Mouse (Mus musculus) CD8-positive naive resting alpha-beta T cell, adult 2 months (primary cell): ENCODE results near the gene Ndufv1.
"Not testable (repeated sequence)": the region's sequence is repeated elsewhere in the genome, so short reads cannot be mapped to it uniquely, and the experiment has no call there.

Source experiments
- DNase-seq, 2 experiments: peaks; one replicate each; pipeline ENCODE4 v3.0.0; 2022; ENCODE audit warnings: low read depth in 2 of 2, low spot score in 2 of 2

Gene Ndufv1

GRCm38 (mm10) chr19:4044109-4044508 is 31.5 kb upstream of the Ndufv1 start:
- DNase-seq, result not testable (repeated sequence)

GRCm38 (mm10) chr19:4042124-4042523 is 29.5 kb upstream of the Ndufv1 start:
- no peak for DNase-seq

DNA sequence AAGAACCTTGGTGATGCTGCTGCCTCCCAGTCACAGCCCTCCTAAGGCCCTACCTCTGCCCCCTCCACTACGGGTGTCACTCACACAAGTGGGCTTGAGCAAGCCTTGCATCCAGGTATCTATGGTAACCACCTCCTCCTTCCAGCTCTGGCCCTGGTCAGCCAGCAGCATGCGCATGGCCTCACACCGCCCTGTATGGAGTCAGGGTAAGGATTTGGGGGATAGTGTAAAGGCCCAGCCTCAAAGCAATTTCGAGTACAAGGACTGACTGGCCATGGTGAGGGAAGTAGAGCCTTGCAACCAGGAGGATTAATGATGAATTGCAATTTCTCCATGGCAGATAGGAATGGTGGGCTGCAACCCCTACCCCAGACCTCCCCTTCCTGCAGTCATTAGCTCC is 28.9 kb upstream of the Ndufv1 start:
- DNase-seq, result not testable (repeated sequence)

DNA sequence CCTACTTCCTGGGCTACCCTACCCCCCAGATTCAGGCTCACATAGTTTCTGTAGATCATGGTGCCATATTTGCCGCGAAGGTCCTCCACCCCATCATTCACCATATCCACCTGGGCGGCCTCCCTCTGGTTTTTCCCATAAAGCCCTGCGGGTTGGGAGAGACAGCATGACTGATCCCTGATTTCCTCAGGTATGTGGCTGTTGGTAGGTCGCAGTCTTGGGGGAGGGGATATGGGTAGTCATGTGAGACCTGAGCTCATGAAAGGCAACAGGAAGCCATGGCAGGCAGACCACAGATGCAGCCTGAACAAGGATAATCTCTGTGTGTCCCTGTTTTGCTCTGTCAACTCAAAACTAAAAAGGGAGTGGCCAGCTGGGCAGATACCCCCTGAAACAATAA is 28.3 kb upstream of the Ndufv1 start:
- DNase-seq, result not testable (repeated sequence)

DNA sequence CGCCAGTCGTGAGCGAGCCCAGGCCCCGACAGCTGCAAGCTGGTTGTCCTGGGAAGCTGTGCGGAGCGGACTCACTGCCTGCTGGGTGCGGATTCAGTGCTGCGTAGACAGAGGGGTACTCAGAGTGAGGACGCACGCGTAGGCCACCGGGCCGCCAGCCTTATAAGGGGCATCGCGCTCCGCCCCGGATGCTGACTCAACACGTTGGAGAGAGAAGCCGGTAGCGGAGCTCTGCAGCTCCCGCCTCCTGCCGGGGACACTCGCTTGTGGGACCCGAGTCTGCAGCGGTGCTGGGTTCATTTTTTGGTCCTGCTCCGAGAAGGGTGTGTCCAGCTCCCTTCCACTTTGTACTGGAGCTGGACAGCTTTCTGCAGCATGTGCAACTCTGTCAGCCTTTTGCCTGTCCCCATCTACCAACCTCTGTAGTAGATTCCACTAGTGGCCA is 25.2 kb upstream of the Ndufv1 start, which contains the start of gene Gstp1:
TSS of gene Gstp1 (minus strand) at position 198 of the 445 bp plus-strand sequence.
- DNase-seq, result peak; percentile 77 to 78

DNA sequence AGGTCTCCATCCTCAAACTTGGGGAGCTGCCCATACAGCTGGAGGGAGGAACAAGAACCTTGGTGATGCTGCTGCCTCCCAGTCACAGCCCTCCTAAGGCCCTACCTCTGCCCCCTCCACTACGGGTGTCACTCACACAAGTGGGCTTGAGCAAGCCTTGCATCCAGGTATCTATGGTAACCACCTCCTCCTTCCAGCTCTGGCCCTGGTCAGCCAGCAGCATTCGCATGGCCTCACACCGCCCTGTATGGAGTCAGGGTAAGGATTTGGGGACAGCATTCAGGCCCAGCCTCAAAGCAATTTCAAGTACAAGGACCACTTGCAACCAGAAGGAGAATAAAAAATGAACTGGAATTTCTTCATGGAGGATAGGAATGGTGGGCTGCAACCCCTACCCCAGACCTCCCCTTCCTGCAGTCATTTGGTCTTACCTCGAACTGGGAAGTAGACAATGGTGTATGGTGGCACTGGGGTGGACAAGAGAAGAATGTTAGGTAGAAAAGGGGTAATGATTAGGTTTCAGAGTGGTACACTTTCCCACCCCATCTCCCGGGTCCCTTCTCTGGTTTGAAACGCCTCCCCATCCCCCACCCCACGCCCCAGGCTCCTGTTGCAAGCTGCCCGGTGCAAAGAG is 24.7 kb upstream of the Ndufv1 start:
- not testable (repeated sequence) for DNase-seq

DNA sequence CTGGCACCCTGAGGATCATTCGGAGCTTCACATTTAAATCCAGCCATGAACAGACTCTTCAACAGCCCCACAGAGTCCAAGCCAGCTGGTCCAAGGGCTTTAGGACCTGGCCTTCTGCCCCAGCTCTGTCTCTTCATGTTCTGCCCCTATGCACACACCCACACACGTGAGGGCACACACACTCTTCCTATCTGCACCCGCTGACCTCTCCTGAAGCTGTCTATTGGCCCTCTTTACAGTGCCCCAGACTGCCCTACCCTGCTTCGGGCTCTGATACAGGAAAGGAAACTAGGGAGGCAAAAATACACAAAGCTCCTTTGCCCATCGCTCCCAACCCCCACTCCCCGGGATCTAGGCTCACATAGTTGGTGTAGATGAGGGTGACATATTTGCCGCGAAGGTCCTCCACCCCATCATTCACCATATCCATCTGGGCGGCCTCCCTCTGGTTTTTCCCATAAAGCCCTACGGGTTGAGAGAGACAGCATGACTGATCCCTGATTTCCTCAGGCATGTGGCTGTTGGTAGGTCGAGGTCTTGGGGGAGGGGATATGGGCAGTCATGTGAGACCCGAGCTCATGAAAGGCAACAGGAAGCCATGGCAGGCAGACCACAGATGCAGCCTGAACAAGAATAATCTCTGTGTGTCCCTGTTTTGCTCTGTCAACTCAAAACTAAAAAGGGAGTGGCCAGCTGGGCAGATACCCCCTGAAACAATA is 23.9 kb upstream of the Ndufv1 start:
- DNase-seq, result no peak

DNA sequence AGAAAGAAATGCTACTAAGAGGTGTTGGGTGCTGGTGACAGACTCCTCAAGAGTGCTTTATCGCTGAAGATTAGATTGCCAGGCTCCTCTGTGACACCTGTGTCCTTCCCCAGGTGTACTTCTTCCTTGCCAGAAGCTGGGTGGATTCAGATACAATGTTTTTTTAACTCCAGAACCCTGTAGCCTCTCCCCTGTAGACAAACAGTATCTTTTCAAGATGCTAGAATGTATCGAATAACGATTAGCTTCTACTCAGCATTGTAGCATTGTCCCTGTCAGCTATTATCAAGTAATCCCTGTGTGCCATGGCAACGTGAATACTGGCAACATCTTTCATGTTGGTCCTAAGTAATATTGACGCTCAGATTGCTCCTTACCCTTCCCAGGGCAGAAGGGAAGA is 21.1 kb upstream of the Ndufv1 start:
- no peak for DNase-seq

DNA sequence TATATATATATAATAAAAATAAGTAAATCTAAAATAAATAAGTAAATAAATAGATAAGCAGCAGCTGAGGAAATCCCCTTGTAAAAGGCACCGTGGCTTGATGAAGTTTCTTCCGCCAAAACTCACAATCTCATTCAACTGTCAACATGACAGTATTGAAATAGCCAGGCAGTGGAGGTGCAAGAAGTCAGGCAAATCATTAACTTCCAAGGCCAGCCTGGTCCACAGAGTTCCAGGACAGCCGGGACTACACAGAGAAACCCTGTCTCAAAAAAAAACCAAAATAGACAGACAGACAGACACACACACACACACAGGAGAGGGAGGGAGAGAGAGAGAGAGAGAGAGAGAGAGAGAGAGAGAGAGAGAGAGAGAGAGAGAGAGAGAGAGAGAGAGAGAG is 20.7 kb upstream of the Ndufv1 start:
- DNase-seq, result no peak

DNA sequence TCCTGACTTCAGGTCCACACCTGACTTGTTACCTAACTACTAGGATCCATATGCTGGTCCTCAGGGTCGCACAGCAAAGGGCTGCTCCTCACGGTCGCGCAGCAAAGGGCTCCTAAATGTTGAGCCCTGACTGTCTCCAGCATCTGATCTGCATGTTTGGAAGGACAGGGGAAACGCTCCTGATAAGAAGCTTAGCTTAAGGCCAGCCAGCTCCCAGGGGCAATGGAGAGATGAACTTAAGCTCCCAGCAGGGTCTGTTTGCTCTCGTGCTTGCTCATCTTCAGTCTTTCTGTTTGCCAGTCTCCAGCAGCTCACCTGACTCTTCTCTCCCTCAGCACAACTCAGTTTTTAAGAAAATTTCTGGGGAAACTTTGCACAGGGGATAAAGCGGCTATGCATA is 20.1 kb upstream of the Ndufv1 start:
- no peak for DNase-seq

GRCm38 (mm10) chr19:4027576-4027975 is 15.0 kb upstream of the Ndufv1 start:
- DNase-seq, result no peak

- no peak for DNase-seq
Measured at GRCm38 (mm10) chr19:4023185-4023584, 10.6 kb upstream of the Ndufv1 start.

- DNase-seq, result peak; percentile 42 to 56
Measured at GRCm38 (mm10) chr19:4018743-4019583, 6.4 kb upstream of the Ndufv1 start.

DNA sequence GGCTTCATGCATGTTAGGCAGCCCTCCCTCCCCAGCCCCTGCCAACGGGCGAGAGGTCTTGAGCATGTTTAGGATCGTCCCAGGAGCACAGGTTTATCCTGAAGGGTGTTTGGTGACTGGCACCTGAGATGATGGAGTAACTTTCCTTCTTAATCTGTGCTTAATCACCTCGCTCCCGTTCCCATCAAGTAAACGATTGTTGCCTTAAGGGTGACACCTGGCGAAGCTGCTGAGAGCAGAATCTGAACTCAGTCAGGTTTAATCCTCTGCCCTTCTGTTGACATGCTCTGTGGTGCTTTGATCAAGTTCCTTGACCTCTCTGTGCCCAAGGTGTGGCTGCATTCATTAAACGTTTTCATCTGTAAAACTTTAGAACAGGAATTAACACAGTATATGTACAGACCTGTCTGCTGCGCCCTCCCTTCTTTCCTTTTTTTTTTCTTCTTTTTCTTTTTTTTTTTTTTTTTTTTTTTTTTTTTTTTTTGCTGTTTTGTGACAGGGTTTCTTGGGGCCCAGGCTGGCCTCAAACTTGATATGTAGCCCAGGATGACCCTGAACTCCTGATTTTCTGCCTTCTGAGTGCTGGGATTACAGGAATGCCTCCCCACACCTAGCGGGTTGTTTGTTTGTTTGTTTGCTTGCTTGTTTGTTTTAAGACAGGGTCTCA is 5.4 kb upstream of the Ndufv1 start:
- DNase-seq, result no peak

DNA sequence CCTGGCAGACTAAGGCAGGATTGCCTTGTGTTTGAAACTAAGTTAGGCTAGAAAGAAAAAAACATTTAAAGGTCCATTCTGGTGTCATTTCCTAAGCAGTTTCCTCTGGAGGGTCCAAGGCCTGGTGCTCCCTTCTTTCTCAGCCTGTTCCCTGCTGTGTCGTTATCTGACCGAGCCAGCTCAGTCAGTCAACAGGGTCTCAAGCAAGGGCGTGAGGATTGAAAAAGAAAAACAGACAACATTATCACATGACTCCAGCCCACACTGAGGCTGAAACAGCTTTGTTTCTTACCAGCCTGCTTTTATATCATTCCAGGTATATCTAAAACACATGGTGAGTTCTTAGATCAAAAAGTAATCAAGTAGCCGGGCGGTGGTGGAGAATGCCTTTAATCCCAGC is 3.0 kb upstream of the Ndufv1 start:
- no peak for DNase-seq

DNA sequence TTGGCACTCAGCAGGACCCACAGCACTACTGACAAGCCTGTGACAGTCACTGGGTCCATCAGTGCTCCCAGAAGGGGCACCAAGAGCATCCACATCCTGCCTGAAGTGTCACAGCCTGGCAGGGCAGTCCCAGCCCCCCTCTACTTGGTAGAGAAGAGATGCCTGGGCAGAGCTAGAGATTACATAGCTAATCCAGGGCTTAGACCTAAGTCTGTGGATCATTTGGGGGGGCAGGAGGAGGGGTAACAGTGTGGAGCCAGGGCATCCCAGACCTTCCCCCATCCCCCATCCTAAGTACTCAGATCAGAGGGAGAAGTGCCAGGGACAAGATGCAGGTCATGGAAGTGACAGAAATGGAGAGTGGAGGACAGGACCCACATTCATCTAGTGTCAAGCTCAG is 2.2 kb upstream of the Ndufv1 start:
- DNase-seq, result no peak

- DNase-seq, result no peak
Measured at GRCm38 (mm10) chr19:4013066-4013465, 460 bp upstream of the Ndufv1 start.

GRCm38 (mm10) chr19:4011086-4011485 is 1.5 kb downstream of the Ndufv1 start:
- DNase-seq, result no peak

GRCm38 (mm10) chr19:4005971-4006370 is 6.6 kb downstream of the Ndufv1 start:
- no peak for DNase-seq

- no peak for DNase-seq
Measured at GRCm38 (mm10) chr19:4005091-4005490, 7.5 kb downstream of the Ndufv1 start.

GRCm38 (mm10) chr19:4004331-4004730 is 8.3 kb downstream of the Ndufv1 start:
- no peak for DNase-seq
